Comparison of ENCODE assay signal across 9 mouse cellular contexts in genomic region chr2:118677817-118678216, GRCm38 (mm10). TPM values are rescaled to one million over a fixed set of nuclear protein-coding genes. Genes with fewer than 3 reads are reported as not detected.
DNase-seq lines count a peak whose midpoint lies in the region; ATAC-seq and TF ChIP-seq lines count a peak whose summit lies in the region.
"Had no signal": no experiment of that assay in that cellular context is flagged by ENCODE, and none has a peak within 500 bp of the region (broad histone marks: within the 10 kb centered on the region; RNA-seq: fewer than 3 reads in every experiment).

No protein-coding gene starts in this region.

- peaks cover 68% of the 10 kb centered on the region for H3K27me3 ChIP-seq in kidney, embryonic 16.5 days (ENCODE audit: insufficient read depth, low read length)
- peaks cover 70% of the 10 kb centered on the region for H3K27me3 ChIP-seq in embryonic facial prominence, embryonic 12.5 days
- H3K27me3 ChIP-seq in limb, embryonic 12.5 days = peaks cover 90% of the 10 kb centered on the region
- H3K27me3 ChIP-seq in midbrain, postnatal 0 days (ENCODE audit: insufficient read depth, low read length) = 0 out of 2 replicates have a peak, but pooled peaks cover 7% of the 10 kb centered on the region

- H3K36me3 ChIP-seq in kidney, embryonic 16.5 days (ENCODE audit: insufficient read depth, low read length) = no peaks in the 10 kb centered on the region
- H3K36me3 ChIP-seq in embryonic facial prominence, embryonic 12.5 days = no peaks in the 10 kb centered on the region
- H3K36me3 ChIP-seq in limb, embryonic 12.5 days = no peaks in the 10 kb centered on the region
- H3K36me3 ChIP-seq in midbrain, postnatal 0 days (ENCODE audit: insufficient read depth, low read length) = peaks cover 21% of the 10 kb centered on the region; the same call in 1 of the 2 replicates

- H3K4me3 ChIP-seq in kidney, embryonic 16.5 days (ENCODE audit: low read length) = peak overlapping the region; percentile 61
- peak overlapping the region; percentile 49 for H3K4me3 ChIP-seq in embryonic facial prominence, embryonic 12.5 days
- H3K4me3 ChIP-seq in limb, embryonic 12.5 days (replicated peaks) = peak overlapping the region; percentile 55
- H3K4me3 ChIP-seq in midbrain, postnatal 0 days (ENCODE audit: low read depth, low read length) = peak overlapping the region; percentile 48; the same call in 1 of the 2 replicates

- 17% methylated on average over 4 of the region's 4 CpGs for WGBS in kidney, embryonic 16.5 days
- WGBS in embryonic facial prominence, embryonic 12.5 days = 14% methylated on average over 4 of the region's 4 CpGs
- WGBS in limb, embryonic 12.5 days = 6% methylated on average over 4 of the region's 4 CpGs
- 30% methylated on average over 4 of the region's 4 CpGs for WGBS in midbrain, postnatal 0 days

- H3K4me1 ChIP-seq in kidney, embryonic 16.5 days (ENCODE audit: insufficient read depth, low read length) = peaks cover 6% of the 10 kb centered on the region
- H3K4me1 ChIP-seq in embryonic facial prominence, embryonic 12.5 days = peaks cover 12% of the 10 kb centered on the region
- H3K4me1 ChIP-seq in limb, embryonic 12.5 days (replicated peaks) = peaks cover 20% of the 10 kb centered on the region
- peaks cover 12% of the 10 kb centered on the region; the same call in 1 of the 2 replicates for H3K4me1 ChIP-seq in midbrain, postnatal 0 days (ENCODE audit: insufficient read depth, low read length)

- DNase-seq in kidney, adult 11 months = no peak
- no peak for DNase-seq in midbrain, postnatal 0 days (ENCODE audit: low spot score)
- no peak for DNase-seq in frontal cortex, postnatal 25 days (ENCODE audit: low spot score in 2 of 2)
- DNase-seq in right cerebral cortex, postnatal 25 days = no peak
- DNase-seq in left cerebral cortex, adult 9 months (ENCODE audit: low spot score in 2 of 2) = no peak

- H3K27ac ChIP-seq in kidney, embryonic 16.5 days (ENCODE audit: low read length) = no peak overlapping the region
- no peak overlapping the region for H3K27ac ChIP-seq in embryonic facial prominence, embryonic 12.5 days
- H3K27ac ChIP-seq in limb, embryonic 12.5 days = no peak overlapping the region
- no peak overlapping the region for H3K27ac ChIP-seq in midbrain, postnatal 0 days (ENCODE audit: low read depth, low read length)
- H3K27ac ChIP-seq: macrophage had no signal

- H3K9me3 ChIP-seq in kidney, embryonic 16.5 days (ENCODE audit: low read length) = no peaks in the 10 kb centered on the region
- no peaks in the 10 kb centered on the region for H3K9me3 ChIP-seq in embryonic facial prominence, embryonic 12.5 days
- no peaks in the 10 kb centered on the region for H3K9me3 ChIP-seq in limb, embryonic 12.5 days
- H3K9me3 ChIP-seq in midbrain, postnatal 0 days (ENCODE audit: low read length) = no peaks in the 10 kb centered on the region

- no peak overlapping the region; the same call in 1 of the 2 replicates for H3K9ac ChIP-seq in kidney, embryonic 16.5 days (replicated peaks; ENCODE audit: low read length)
- H3K9ac ChIP-seq in embryonic facial prominence, embryonic 12.5 days = peak overlapping the region; percentile 48; the same call in 1 of the 2 replicates
- peak overlapping the region; percentile 48 for H3K9ac ChIP-seq in limb, embryonic 12.5 days (replicated peaks)
- 0 out of 2 replicates have a peak overlapping the region, but pooled peaks have one; percentile 64 for H3K9ac ChIP-seq in midbrain, postnatal 0 days (replicated peaks; ENCODE audit: low read length, poor library complexity, severe bottlenecking)

- no peak for TF ChIP-seq CTCF in midbrain, postnatal 0 days (IDR thresholded peaks at IDR 0.05)

- 0 out of 2 replicates have a peak, but pooled peaks have one; percentile 10 for ATAC-seq in kidney, embryonic 16.5 days (ENCODE audit: low FRiP score, low TSS enrichment)
- ATAC-seq in embryonic facial prominence, embryonic 12.5 days (ENCODE audit: insufficient number of reproducible peaks, insufficient read depth, low FRiP score, low TSS enrichment) = no peak
- no peak for ATAC-seq in limb, embryonic 12.5 days (ENCODE audit: insufficient number of reproducible peaks, insufficient read depth, low FRiP score, low TSS enrichment, low read depth)
- no peak; the same call in 1 of the 2 replicates for ATAC-seq in midbrain, postnatal 0 days (ENCODE audit: low FRiP score)

- peak overlapping the region; percentile 94 for H3K4me2 ChIP-seq in kidney, embryonic 16.5 days (replicated peaks; ENCODE audit: low read depth, low read length)
- H3K4me2 ChIP-seq in embryonic facial prominence, embryonic 12.5 days (replicated peaks) = peak overlapping the region; percentile 94
- peak overlapping the region; percentile 94 for H3K4me2 ChIP-seq in limb, embryonic 12.5 days
- peak overlapping the region; percentile 89 for H3K4me2 ChIP-seq in midbrain, postnatal 0 days (ENCODE audit: low read depth, low read length, poor library complexity, severe bottlenecking)

RNA-seq across cellular contexts. Expression of gene Pak6, which starts 14.7 kb away (rescaled TPM):
- 0.60 and 1.4 TPM in 2 replicates for polyA plus RNA-seq in kidney, embryonic 16.5 days (2015; fragmentation: Nextera tagmentation; extraction: Ambion mirVana)
- polyA plus RNA-seq in embryonic facial prominence, embryonic 12.5 days (2016; fragmentation: Nextera tagmentation; extraction: Ambion mirVana) = 1.2 and 1.5 TPM in 2 replicates
- 0.71 and 1.0 TPM in 2 replicates for polyA plus RNA-seq in limb, embryonic 12.5 days (2016; fragmentation: Nextera tagmentation; extraction: Ambion mirVana)
- total RNA-seq in midbrain, postnatal 0 days (2014; rRNA removed) = 107 and 120 TPM in 2 replicates
- 65.5 and 66.1 TPM in 2 replicates for polyA plus RNA-seq in midbrain, postnatal 0 days (2015; fragmentation: Nextera tagmentation; extraction: Ambion mirVana)
- polyA plus RNA-seq: macrophage had no signal

RNA-seq across cellular contexts. Expression of gene Ankrd63, which starts 25.9 kb away (rescaled TPM):
- polyA plus RNA-seq in kidney, embryonic 16.5 days (2015; fragmentation: Nextera tagmentation; extraction: Ambion mirVana) = 0.25 and 0.30 TPM in 2 replicates
- not detected in 2 replicates for polyA plus RNA-seq in embryonic facial prominence, embryonic 12.5 days (2016; fragmentation: Nextera tagmentation; extraction: Ambion mirVana)
- polyA plus RNA-seq in limb, embryonic 12.5 days (2016; fragmentation: Nextera tagmentation; extraction: Ambion mirVana) = not detected in 2 replicates
- 0.22 TPM in 1 of 2 replicates, not detected in the other for total RNA-seq in midbrain, postnatal 0 days (2014; rRNA removed)
- polyA plus RNA-seq in midbrain, postnatal 0 days (2015; fragmentation: Nextera tagmentation; extraction: Ambion mirVana) = 0.04 TPM in 1 of 2 replicates, not detected in the other
- polyA plus RNA-seq: macrophage had no signal

RNA-seq across cellular contexts. Expression of gene Plcb2, which starts 50.4 kb away (rescaled TPM):
- 1.4 and 1.7 TPM in 2 replicates for polyA plus RNA-seq in kidney, embryonic 16.5 days (2015; fragmentation: Nextera tagmentation; extraction: Ambion mirVana)
- polyA plus RNA-seq in embryonic facial prominence, embryonic 12.5 days (2016; fragmentation: Nextera tagmentation; extraction: Ambion mirVana) = 0.38 and 0.47 TPM in 2 replicates
- polyA plus RNA-seq in limb, embryonic 12.5 days (2016; fragmentation: Nextera tagmentation; extraction: Ambion mirVana) = 0.26 and 0.44 TPM in 2 replicates
- total RNA-seq in midbrain, postnatal 0 days (2014; rRNA removed) = 0.52 and 2.4 TPM in 2 replicates
- polyA plus RNA-seq in midbrain, postnatal 0 days (2015; fragmentation: Nextera tagmentation; extraction: Ambion mirVana) = 0.53 and 0.63 TPM in 2 replicates

Comparison
In these comparisons a context has a peak if more than half of its experiments do, and no peak if none do; other contexts are left out.
1. RNA of gene Pak6, which starts 14.7 kb away (polyA plus RNA-seq): 65.5 to 66.1 TPM in midbrain, postnatal 0 days; 1.2 to 1.5 TPM in embryonic facial prominence, embryonic 12.5 days, 0.71 to 1.0 TPM in limb, embryonic 12.5 days and 0.60 to 1.4 TPM in kidney, embryonic 16.5 days; every median in the first group is over 10 times any median in the second.
2. Peak in every context shown above with its lines, with median percentiles within 50 percentile points of each other: H3K4me2 ChIP-seq and H3K4me3 ChIP-seq.